Mouse (Mus musculus): ENCODE results near the gene Prdx5.

GRCm38 (mm10) chr19:6920741-6921636 lies 11.1 kb upstream of the Prdx5 start:
- no peak for TF ChIP-seq POLR2A (IDR thresholded peaks at IDR 0.05; ENCODE audit: low read depth, low read length)
- TF ChIP-seq CTCF (conservative IDR thresholded peaks at IDR 0.05; ENCODE audit: insufficient read depth, insufficient read length, low read depth, low read length): no peak
